Mouse (Mus musculus) CH12.LX (cell line): Measurements from ENCODE around the gene Mettl16.

Source experiments
- CTCF ChIP-seq, 2 experiments: IDR thresholded peaks in 1 of 2; conservative IDR thresholded peaks in 1 of 2; 2 replicates each; pipeline ENCODE4 v1.5.1; 2011 to 2012; ENCODE audit warnings: low read depth in 2 of 2, low read length in 2 of 2, improper control_type of control experiment in 1 of 2, inconsistent platforms in 1 of 2, mild to moderate bottlenecking in 1 of 2, moderate library complexity in 1 of 2
- E2F4 ChIP-seq: IDR thresholded peaks from 2 replicates; pipeline ENCODE4 v1.6.1; 2011; ENCODE audit warnings: low read depth, low read length, improper control_type of control experiment; ENCODE audit not compliant: insufficient replicate concordance
- EP300 ChIP-seq: IDR thresholded peaks from 2 replicates; pipeline ENCODE4 v1.6.1; 2011; ENCODE audit warnings: low read length, improper control_type of control experiment
- GABPA ChIP-seq: IDR thresholded peaks from 2 replicates; pipeline ENCODE4 v1.6.1; 2012; ENCODE audit warnings: low read depth, low read length, improper control_type of control experiment, inconsistent platforms; ENCODE audit not compliant: insufficient replicate concordance
- HCFC1 ChIP-seq: IDR thresholded peaks from 2 replicates; pipeline ENCODE4 v1.6.1; 2012; ENCODE audit warnings: low read depth, mild to moderate bottlenecking, inconsistent platforms, low read length, improper control_type of control experiment
- POLR2A ChIP-seq: IDR thresholded peaks from 2 replicates; pipeline ENCODE4 v1.6.1; 2011; ENCODE audit warnings: low read depth, mild to moderate bottlenecking, improper control_type of control experiment, low read length
- SIN3A ChIP-seq: IDR thresholded peaks from 2 replicates; pipeline ENCODE4 v1.6.1; 2012; ENCODE audit warnings: low read length, improper control_type of control experiment, inconsistent platforms
- SMC3 ChIP-seq: IDR thresholded peaks from 2 replicates; pipeline ENCODE4 v1.6.1; 2011; ENCODE audit warnings: low read depth, low read length, improper control_type of control experiment
- USF2 ChIP-seq: conservative IDR thresholded peaks from 2 replicates; pipeline ENCODE4 v1.6.1; 2011; ENCODE audit warnings: low read depth, low read length, improper control_type of control experiment
- ZKSCAN1 ChIP-seq: IDR thresholded peaks from 2 replicates; pipeline ENCODE4 v1.6.1; 2012; ENCODE audit warnings: low read depth, inconsistent platforms, low read length, improper control_type of control experiment, borderline replicate concordance

GRCm38 (mm10) chr11:74820921-74821320, 50.3 kb downstream of the Mettl16 start:
- TF ChIP-seq E2F4 (no peak), SMC3 (no peak), HCFC1 (no peak), USF2 (no peak), EP300 (no peak), SIN3A (no peak), CTCF (conservative IDR thresholded peaks at IDR 0.05 in 1 of 2, IDR thresholded peaks at IDR 0.05 in 1 of 2; ENCODE audit: low read depth in 2 of 2, low read length in 2 of 2) (no peak), GABPA (no peak), POLR2A (no peak), ZKSCAN1 (no peak)
